Mouse (Mus musculus): Measurements from ENCODE around the gene Nectin2. TPM values are rescaled to one million over a fixed set of nuclear protein-coding genes. Genes with fewer than 3 reads are reported as not detected.
A peak's percentile ranks its signal among the peaks of the same experiment; 100 is the strongest.

Nectin2 gene
- polyA plus RNA-seq, 1 experiment from 2014 or later: 140 TPM

GRCm38 (mm10) chr7:19716055-19716682 lies 34.1 kb downstream of the Nectin2 start:
- ATAC-seq (ENCODE audit: borderline replicate concordance, extremely low read depth, low FRiP score, low TSS enrichment): no peak
- Histone ChIP-seq H3K4me1 (peaks cover 24% of the 10 kb centered on the region), H3K27ac (peak overlapping the region; percentile 83), H3K9me3 (peaks cover 5% of the 10 kb centered on the region; the same call in 1 of the 2 replicates), H3K36me3 (peaks cover 62% of the 10 kb centered on the region), H3K27me3 (no peaks in the 10 kb centered on the region), H3K9ac (peak overlapping the region; percentile 29; the same call in 1 of the 2 replicates), H3K4me2 (peak overlapping the region; percentile 56), H3K4me3 (peak overlapping the region; percentile 39)
- 6% methylated on average over 17 of the region's 18 CpGs for WGBS

GRCm38 (mm10) chr7:19715239-19716054 lies 34.8 kb downstream of the Nectin2 start, which contains the start of gene Tomm40:
Gene Tomm40, minus strand, starts transcription at chr7:19715438.
- Histone ChIP-seq H3K36me3 (peaks cover 60% of the 10 kb centered on the region), H3K9ac (peak within 1 kb of the TSS; percentile 89), H3K9me3 (no peaks in the 10 kb centered on the region), H3K4me2 (peak within 1 kb of the TSS; percentile 76), H3K27me3 (no peaks in the 10 kb centered on the region), H3K27ac (peak within 1 kb of the TSS; percentile 83), H3K4me1 (peaks cover 24% of the 10 kb centered on the region), H3K4me3 (peak within 1 kb of the TSS; percentile 87)
- under 1% methylated on average over 59 of the region's 59 CpGs for WGBS
- ATAC-seq (ENCODE audit: borderline replicate concordance, extremely low read depth, low FRiP score, low TSS enrichment): peak; percentile 99

- Histone ChIP-seq H3K27me3 (no peaks in the 10 kb centered on the region), H3K27ac (peak overlapping the region; percentile 76), H3K9ac (peak overlapping the region; percentile 89), H3K4me2 (peak overlapping the region; percentile 76), H3K36me3 (peaks cover 59% of the 10 kb centered on the region), H3K4me3 (peak overlapping the region; percentile 87), H3K4me1 (peaks cover 24% of the 10 kb centered on the region), H3K9me3 (no peaks in the 10 kb centered on the region)
- no peak for ATAC-seq (ENCODE audit: borderline replicate concordance, extremely low read depth, low FRiP score, low TSS enrichment)
- WGBS: under 1% methylated on average over 39 of the region's 39 CpGs
Measured at GRCm38 (mm10) chr7:19714836-19715235, 35.4 kb downstream of the Nectin2 start.

- no peaks in the 10 kb centered on the region for H3K9me3 ChIP-seq
- H3K4me2 ChIP-seq: no peak overlapping the region
- peak overlapping the region; percentile 87; the same call in 1 of the 2 replicates for H3K4me3 ChIP-seq
- H3K27ac ChIP-seq: no peak overlapping the region
- no peak overlapping the region for H3K9ac ChIP-seq
- peaks cover 24% of the 10 kb centered on the region for H3K4me1 ChIP-seq
- no peak for ATAC-seq (ENCODE audit: borderline replicate concordance, extremely low read depth, low FRiP score, low TSS enrichment)
- WGBS: 81% methylated on average over 9 of the region's 9 CpGs
- peaks cover 61% of the 10 kb centered on the region for H3K36me3 ChIP-seq
- H3K27me3 ChIP-seq: no peaks in the 10 kb centered on the region
Measured at GRCm38 (mm10) chr7:19713598-19713997, 36.7 kb downstream of the Nectin2 start.

- no peak for ATAC-seq (ENCODE audit: borderline replicate concordance, extremely low read depth, low FRiP score, low TSS enrichment)
Measured at GRCm38 (mm10) chr7:19713196-19713595, 37.1 kb downstream of the Nectin2 start.

GRCm38 (mm10) chr7:19712414-19712813 lies 37.9 kb downstream of the Nectin2 start:
- H3K36me3 ChIP-seq: peaks cover 63% of the 10 kb centered on the region
- no peak overlapping the region for H3K27ac ChIP-seq

More at GRCm38 (mm10) chr7:19713196-19713595, 37.1 kb downstream of the Nectin2 start:
- WGBS: 39% methylated on average over 4 of the region's 4 CpGs
- H3K4me2 ChIP-seq: no peak overlapping the region
- peaks cover 60% of the 10 kb centered on the region for H3K36me3 ChIP-seq
- H3K4me1 ChIP-seq: peaks cover 24% of the 10 kb centered on the region
- no peak overlapping the region for H3K4me3 ChIP-seq
- H3K9ac ChIP-seq: no peak overlapping the region
- H3K27me3 ChIP-seq: no peaks in the 10 kb centered on the region
- H3K27ac ChIP-seq: no peak overlapping the region
- H3K9me3 ChIP-seq: no peaks in the 10 kb centered on the region

GRCm38 (mm10) chr7:19710650-19711049 lies 39.6 kb downstream of the Nectin2 start:
- Histone ChIP-seq H3K27me3 (no peaks in the 10 kb centered on the region), H3K4me2 (no peak overlapping the region), H3K9ac (no peak overlapping the region), H3K4me1 (peaks cover 14% of the 10 kb centered on the region), H3K9me3 (no peaks in the 10 kb centered on the region), H3K36me3 (peaks cover 69% of the 10 kb centered on the region), H3K27ac (no peak overlapping the region), H3K4me3 (no peak overlapping the region)
- 89% methylated on average over 10 of the region's 10 CpGs for WGBS
- ATAC-seq (ENCODE audit: borderline replicate concordance, extremely low read depth, low FRiP score, low TSS enrichment): no peak

More at GRCm38 (mm10) chr7:19712414-19712813, 37.9 kb downstream of the Nectin2 start:
- no peak overlapping the region for H3K4me3 ChIP-seq
- H3K27me3 ChIP-seq: no peaks in the 10 kb centered on the region
- H3K4me1 ChIP-seq: peaks cover 24% of the 10 kb centered on the region
- no peak for ATAC-seq (ENCODE audit: borderline replicate concordance, extremely low read depth, low FRiP score, low TSS enrichment)
- H3K4me2 ChIP-seq: no peak overlapping the region
- WGBS: 66% methylated on average over 4 of the region's 4 CpGs
- no peak overlapping the region for H3K9ac ChIP-seq
- no peaks in the 10 kb centered on the region for H3K9me3 ChIP-seq

- WGBS: 96% methylated on average over 7 of the region's 7 CpGs
- Histone ChIP-seq H3K4me3 (no peak overlapping the region), H3K4me1 (peaks cover 6% of the 10 kb centered on the region), H3K9ac (no peak overlapping the region), H3K4me2 (no peak overlapping the region), H3K27ac (no peak overlapping the region), H3K36me3 (peaks cover 60% of the 10 kb centered on the region), H3K9me3 (no peaks in the 10 kb centered on the region), H3K27me3 (no peaks in the 10 kb centered on the region)
- ATAC-seq (ENCODE audit: borderline replicate concordance, extremely low read depth, low FRiP score, low TSS enrichment): no peak
Measured at GRCm38 (mm10) chr7:19705271-19705670, 45.0 kb downstream of the Nectin2 start.

GRCm38 (mm10) chr7:19704475-19704874 lies 45.8 kb downstream of the Nectin2 start:
- Histone ChIP-seq H3K9ac (no peak overlapping the region), H3K27ac (no peak overlapping the region), H3K4me2 (no peak overlapping the region), H3K27me3 (no peaks in the 10 kb centered on the region), H3K36me3 (peaks cover 54% of the 10 kb centered on the region), H3K9me3 (no peaks in the 10 kb centered on the region), H3K4me1 (peaks cover 8% of the 10 kb centered on the region), H3K4me3 (no peak overlapping the region)
- no peak for ATAC-seq (ENCODE audit: borderline replicate concordance, extremely low read depth, low FRiP score, low TSS enrichment)
- 85% methylated on average over 4 of the region's 4 CpGs for WGBS

GRCm38 (mm10) chr7:19702859-19703555 lies 47.3 kb downstream of the Nectin2 start:
- H3K27ac ChIP-seq: no peak overlapping the region
- no peak overlapping the region for H3K4me3 ChIP-seq
- WGBS: 88% methylated on average over 16 of the region's 16 CpGs
- no peaks in the 10 kb centered on the region for H3K27me3 ChIP-seq
- no peak overlapping the region for H3K4me2 ChIP-seq
- no peak overlapping the region for H3K9ac ChIP-seq
- no peak for ATAC-seq (ENCODE audit: borderline replicate concordance, extremely low read depth, low FRiP score, low TSS enrichment)
- peaks cover 21% of the 10 kb centered on the region for H3K4me1 ChIP-seq
- peaks cover 41% of the 10 kb centered on the region; the same call in 1 of the 2 replicates for H3K36me3 ChIP-seq
- no peaks in the 10 kb centered on the region for H3K9me3 ChIP-seq

GRCm38 (mm10) chr7:19701069-19701761 lies 49.1 kb downstream of the Nectin2 start:
- peaks cover 29% of the 10 kb centered on the region; the same call in 1 of the 2 replicates for H3K36me3 ChIP-seq
- no peak overlapping the region for H3K4me3 ChIP-seq
- 26% methylated on average over 22 of the region's 22 CpGs for WGBS
- peaks cover 25% of the 10 kb centered on the region for H3K4me1 ChIP-seq
- no peak overlapping the region; the same call in 1 of the 2 replicates for H3K9ac ChIP-seq
- peak; percentile 41; the same call in 1 of the 2 replicates for ATAC-seq (ENCODE audit: borderline replicate concordance, extremely low read depth, low FRiP score, low TSS enrichment)
- H3K27ac ChIP-seq: no peak overlapping the region
- H3K9me3 ChIP-seq: no peaks in the 10 kb centered on the region
- no peak overlapping the region for H3K4me2 ChIP-seq
- no peaks in the 10 kb centered on the region for H3K27me3 ChIP-seq
